Mouse (Mus musculus) sigmoid colon, adult 10 weeks (tissue): ENCODE results near the gene Trim10. TPM values are rescaled to one million over a fixed set of nuclear protein-coding genes. Genes with fewer than 3 reads are reported as not detected.

ENCODE experiments used
- polyA plus RNA-seq: library from polyadenylated mRNA; stranded (reverse); fragments of 350-450 nt; fragmentation: Illumina TruSeq; extraction: RNeasy Lipid Tissue Mini Kit (QIAGEN cat#74804); gene quantifications from one replicate; pipeline ENCODE4 v1.2.3, GENCODE M21; 2014; ENCODE audit warnings: low read depth, low replicate concordance

Gene Trim10
- not detected for polyA plus RNA-seq

GRCm38 (mm10) chr17:36869284-36869954 lies at the start of gene Trim10:
Gene Trim10 (plus strand): TSS chr17:36869574.

GRCm38 (mm10) chr17:36836874-36837647 lies 32.3 kb upstream of the Trim10 start, which contains the start of gene Trim26:
Gene Trim26 (plus strand): TSS chr17:36837134.

GRCm38 (mm10) chr17:36866719-36867527 lies 2.5 kb upstream of the Trim10 start, which contains the start of gene Trim15:
Gene Trim15 (minus strand): TSS chr17:36867210.

DNA sequence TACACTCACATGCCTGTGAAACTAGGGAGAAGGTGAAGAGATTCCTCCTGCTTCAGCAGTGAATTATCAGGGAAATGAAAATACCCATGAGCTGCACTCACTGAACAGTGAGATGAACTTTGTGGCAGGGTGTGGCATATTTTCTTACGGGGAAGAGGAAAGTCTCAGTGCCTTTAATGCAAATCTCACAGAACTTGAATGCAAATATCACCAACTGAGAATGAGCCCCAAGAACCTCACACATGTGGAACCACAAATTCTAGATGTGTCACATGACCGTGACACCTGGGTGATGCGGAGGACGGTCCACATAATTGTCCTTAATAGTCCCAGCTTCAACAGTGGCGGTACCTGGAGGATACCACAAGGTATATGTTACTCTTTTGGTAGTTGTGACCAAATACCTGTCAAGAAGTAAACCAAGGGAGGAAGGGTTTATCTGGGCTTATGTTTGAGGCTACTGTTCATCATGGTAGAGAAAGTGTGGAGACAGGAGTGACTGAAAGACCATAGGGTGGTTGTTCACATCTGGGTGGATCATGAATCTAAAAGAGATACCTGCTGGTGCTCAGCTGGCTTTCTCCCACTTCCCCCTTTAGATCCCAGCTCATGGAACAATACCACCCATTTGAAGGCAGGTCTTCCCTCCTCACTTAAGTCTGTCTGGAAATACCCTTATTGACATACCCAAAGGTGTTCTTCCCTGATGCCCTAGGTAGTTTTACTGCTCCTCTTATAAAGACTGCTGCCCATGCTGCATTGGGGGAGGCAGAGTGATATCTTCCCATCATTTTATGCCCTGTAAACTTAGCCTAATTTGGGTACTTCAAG lies 20.9 kb downstream of the Trim10 start, which contains the start of gene Trim40:
Trim40 (minus strand) TSS at position 51 of the 831 bp plus-strand sequence.

DNA sequence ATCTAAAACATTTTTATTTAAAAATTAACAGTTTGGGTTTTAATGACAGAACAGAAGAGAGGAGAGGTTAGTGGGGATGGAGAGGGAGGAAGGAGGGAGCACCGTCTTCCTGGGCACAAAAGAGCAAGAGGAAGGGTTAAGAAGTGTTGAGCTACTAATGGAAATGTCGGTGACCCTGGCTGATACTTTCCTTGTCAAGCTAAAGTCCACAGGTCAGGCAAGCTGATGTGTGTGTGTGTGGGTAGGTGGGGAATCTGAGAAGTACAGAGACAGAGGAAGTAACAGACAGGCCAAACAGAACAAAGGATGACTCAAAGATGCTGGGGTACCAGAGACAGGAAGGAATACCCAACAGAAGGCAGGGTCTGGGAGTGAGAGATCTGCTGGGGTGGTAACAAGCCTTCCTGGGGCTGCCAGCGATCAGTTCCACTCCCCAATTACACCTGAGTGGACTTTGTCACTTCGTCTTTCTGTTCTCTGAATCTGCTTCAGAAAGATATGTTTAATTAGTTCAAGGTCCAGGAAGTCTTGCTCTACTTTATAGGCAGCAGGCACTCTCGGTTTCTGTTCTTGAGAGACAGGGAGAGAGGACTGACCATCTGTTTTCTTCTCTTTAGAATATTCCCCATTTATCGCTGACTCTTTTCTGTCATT lies 28.3 kb downstream of the Trim10 start, which contains the start of gene Trim31:
Trim31 (plus strand) TSS at position 567 of the 654 bp plus-strand sequence.

Other genes with a start within 250 kb of the Trim10 start
- not detected for gene H2-M9, start 226.9 kb upstream of the Trim10 start, polyA plus RNA-seq
- not detected for gene H2-M1, start 197.4 kb upstream of the Trim10 start, polyA plus RNA-seq
- gene H2-M10.5, start 96.7 kb upstream of the Trim10 start, polyA plus RNA-seq: not detected
- gene H2-M10.6, start 57.4 kb upstream of the Trim10 start, polyA plus RNA-seq: not detected
- gene Trim26, start 32.4 kb upstream of the Trim10 start, polyA plus RNA-seq: 37.0 TPM
- 2.2 TPM for gene Trim15, start 2.4 kb upstream of the Trim10 start, polyA plus RNA-seq
- gene Trim40, start 20.5 kb downstream of the Trim10 start, polyA plus RNA-seq: 29.1 TPM
- 77.1 TPM for gene Trim31, start 28.5 kb downstream of the Trim10 start, polyA plus RNA-seq
- gene Rnf39, start 73.3 kb downstream of the Trim10 start, polyA plus RNA-seq: 7.3 TPM
- 9.2 TPM for gene Ppp1r11, start 82.2 kb downstream of the Trim10 start, polyA plus RNA-seq
- gene Znrd1, start 89.0 kb downstream of the Trim10 start, polyA plus RNA-seq: 19.7 TPM
- gene Znrd1as, start 89.0 kb downstream of the Trim10 start, polyA plus RNA-seq: 22.8 TPM
- gene 2410137M14Rik, start 111.7 kb downstream of the Trim10 start, polyA plus RNA-seq: not detected
- gene H2-M5, start 120.0 kb downstream of the Trim10 start, polyA plus RNA-seq: 0.28 TPM
- gene Zfp57, start 131.6 kb downstream of the Trim10 start, polyA plus RNA-seq: 5.1 TPM
- not detected for gene Mog, start 153.8 kb downstream of the Trim10 start, polyA plus RNA-seq
- gene Gabbr1, start 176.4 kb downstream of the Trim10 start, polyA plus RNA-seq: 42.1 TPM
- not detected for gene Olfr90, start 218.9 kb downstream of the Trim10 start, polyA plus RNA-seq
- not detected for gene Olfr91, start 228.7 kb downstream of the Trim10 start, polyA plus RNA-seq